Mouse (Mus musculus): ENCODE measurements at regions not wholly inside any gene's neighbourhood (a gene's known extent, or its start where the extent isn't known, plus 50 kb on each side); places are given as distances from the start of the nearest gene placed in this dataset.
"Not testable (repeated sequence)": the region's sequence is repeated elsewhere in the genome, so short reads cannot be mapped to it uniquely, and the experiment has no call there.

GRCm38 (mm10) chr13:97421831-97422230 lies 180.9 kb downstream of the Enc1 start:
- no peak for DNase-seq (ENCODE audit: low spot score)

- no peak for DNase-seq (ENCODE audit: low spot score)
Observed at GRCm38 (mm10) chr13:97420773-97421172, 179.9 kb downstream of the Enc1 start.

- DNase-seq (ENCODE audit: low spot score): no peak
Observed at GRCm38 (mm10) chr13:97419100-97419499, 178.2 kb downstream of the Enc1 start.

- no peak for DNase-seq (ENCODE audit: low spot score)
Observed at GRCm38 (mm10) chr13:97418681-97419080, 177.8 kb downstream of the Enc1 start.

- no peak for DNase-seq (ENCODE audit: low spot score)
Observed at GRCm38 (mm10) chr13:97418081-97418480, 177.2 kb downstream of the Enc1 start.

GRCm38 (mm10) chr13:97415927-97416709 lies 175.2 kb downstream of the Enc1 start:
- DNase-seq (ENCODE audit: low spot score): no peak

- DNase-seq (ENCODE audit: low spot score): no peak
Observed at GRCm38 (mm10) chr13:97415381-97415780, 174.5 kb downstream of the Enc1 start.

GRCm38 (mm10) chr13:97412151-97412550 lies 171.2 kb downstream of the Enc1 start:
- no peak for DNase-seq (ENCODE audit: low spot score)

GRCm38 (mm10) chr13:97410550-97411201 lies 169.8 kb downstream of the Enc1 start:
- DNase-seq (ENCODE audit: low spot score): no peak

GRCm38 (mm10) chr13:97409891-97410525 lies 169.1 kb downstream of the Enc1 start:
- no peak for DNase-seq (ENCODE audit: low spot score)

GRCm38 (mm10) chr13:97409291-97409780 lies 168.4 kb downstream of the Enc1 start:
- DNase-seq (ENCODE audit: low spot score): no peak

GRCm38 (mm10) chr13:97408414-97409290 lies 167.7 kb downstream of the Enc1 start:
- DNase-seq (ENCODE audit: low spot score): no peak

GRCm38 (mm10) chr13:97407773-97408172 lies 166.9 kb downstream of the Enc1 start:
- DNase-seq (ENCODE audit: low spot score): no peak

GRCm38 (mm10) chr13:97406678-97407077 lies 165.8 kb downstream of the Enc1 start:
- no peak for DNase-seq (ENCODE audit: low spot score)

- no peak for DNase-seq (ENCODE audit: low spot score)
Observed at GRCm38 (mm10) chr13:97402164-97402761, 161.4 kb downstream of the Enc1 start.

GRCm38 (mm10) chr13:97401620-97402019 lies 160.7 kb downstream of the Enc1 start:
- DNase-seq (ENCODE audit: low spot score): no peak

- no peak for DNase-seq (ENCODE audit: low spot score)
Observed at GRCm38 (mm10) chr13:97398041-97398440, 157.1 kb downstream of the Enc1 start.

- no peak for DNase-seq (ENCODE audit: low spot score)
Observed at GRCm38 (mm10) chr13:97396899-97397640, 156.2 kb downstream of the Enc1 start.

- not testable (repeated sequence) for DNase-seq (ENCODE audit: low spot score)
Observed at GRCm38 (mm10) chr13:97396286-97396685, 155.4 kb downstream of the Enc1 start.

GRCm38 (mm10) chr13:97394756-97395454 lies 154.0 kb downstream of the Enc1 start:
- no peak for DNase-seq (ENCODE audit: low spot score)

Data from spleen, adult 12 weeks (tissue).